Mouse (Mus musculus) brown adipose tissue, adult 24 weeks (tissue): Measurements from ENCODE around the gene Vwa2. TPM values are rescaled to one million over a fixed set of nuclear protein-coding genes. Genes with fewer than 3 reads are reported as not detected.

Experiments
- H3K27ac ChIP-seq: fragments of 200-500 bp; replicated peaks from 2 replicates; pipeline ENCODE4 v1.5.1; 2012; ENCODE audit warnings: low read depth, mild to moderate bottlenecking, low read length
- H3K4me1 ChIP-seq: fragments of 200-500 bp; 2 replicates; pipeline ENCODE4 v1.6.1; 2012; ENCODE audit warnings: low read length, mixed read lengths; ENCODE audit not compliant: control insufficient read depth, insufficient read depth, insufficient read length
- H3K4me3 ChIP-seq: fragments of 200-500 bp; 2 replicates; pipeline ENCODE4 v1.5.1; 2012; ENCODE audit warnings: low read depth, mild to moderate bottlenecking, low read length, moderate library complexity; ENCODE audit not compliant: insufficient read depth
- polyA plus RNA-seq: library from polyadenylated mRNA; stranded (reverse); fragments of >200 nt; gene quantifications from 2 replicates; pipeline ENCODE4 v1.2.4, GENCODE M21; 2012; ENCODE audit not compliant: missing spikeins, insufficient read depth, insufficient read length

Vwa2 gene
- polyA plus RNA-seq, 1 experiment, result not detected

GRCm38 (mm10) chr19:56953856-56954255, 79.8 kb downstream of the Vwa2 start:
- Histone ChIP-seq H3K4me1 (no peaks in the 10 kb centered on the region), H3K4me3 (no peak overlapping the region), H3K27ac (no peak overlapping the region)

- no peak overlapping the region for H3K27ac ChIP-seq
- no peaks in the 10 kb centered on the region for H3K4me1 ChIP-seq
- H3K4me3 ChIP-seq, result no peak overlapping the region
These were observed 80.8 kb downstream of the Vwa2 start for GRCm38 (mm10) chr19:56954857-56955256.

- Histone ChIP-seq H3K27ac (no peak overlapping the region), H3K4me1 (no peaks in the 10 kb centered on the region), H3K4me3 (no peak overlapping the region)
These were observed 81.8 kb downstream of the Vwa2 start for GRCm38 (mm10) chr19:56955568-56956513.

GRCm38 (mm10) chr19:56958011-56958410, 84.0 kb downstream of the Vwa2 start:
- H3K27ac ChIP-seq, result no peak overlapping the region
- no peaks in the 10 kb centered on the region for H3K4me1 ChIP-seq
- no peak overlapping the region for H3K4me3 ChIP-seq

- H3K4me1 ChIP-seq, result no peaks in the 10 kb centered on the region
- no peak overlapping the region for H3K4me3 ChIP-seq
- no peak overlapping the region for H3K27ac ChIP-seq
These were observed 84.6 kb downstream of the Vwa2 start for GRCm38 (mm10) chr19:56958582-56959021.

GRCm38 (mm10) chr19:56959057-56959456, 85.0 kb downstream of the Vwa2 start:
- H3K27ac ChIP-seq, result no peak overlapping the region
- H3K4me1 ChIP-seq, result no peaks in the 10 kb centered on the region
- H3K4me3 ChIP-seq, result no peak overlapping the region

GRCm38 (mm10) chr19:56959601-56960000, 85.6 kb downstream of the Vwa2 start:
- Histone ChIP-seq H3K4me3 (no peak overlapping the region), H3K27ac (no peak overlapping the region), H3K4me1 (no peaks in the 10 kb centered on the region)

Other genes starting within 250 kb of the Vwa2 start
- 21.8 and 23.9 TPM in 2 replicates for gene Adrb1, start 152.1 kb upstream of the Vwa2 start, polyA plus RNA-seq
- gene Ccdc186, start 52.1 kb upstream of the Vwa2 start, polyA plus RNA-seq, result 13.5 and 19.8 TPM in 2 replicates
- gene Tdrd1, start 48.0 kb upstream of the Vwa2 start, polyA plus RNA-seq, result not detected in 2 replicates
- gene Afap1l2, start 134.0 kb downstream of the Vwa2 start, polyA plus RNA-seq, result 1.3 and 1.4 TPM in 2 replicates